Mouse (Mus musculus) limb, embryonic 12.5 days (tissue): ENCODE measurements around the gene Lgals2. TPM values are rescaled to one million over a fixed set of nuclear protein-coding genes. Genes with fewer than 3 reads are reported as not detected.

Experiments
- ATAC-seq: fragments of 200-750 bp; cut with Nextera tagmentation; 2 replicates; pipeline ENCODE4 v1.8.0; 2017; ENCODE audit warnings: low read depth, moderate TSS enrichment; ENCODE audit not compliant: insufficient number of reproducible peaks, insufficient read depth, low FRiP score, low TSS enrichment
- H3K27ac ChIP-seq: fragments of 300-500 bp; sonication (generic); 2 replicates; pipeline ENCODE4 v1.5.1; 2016; ENCODE audit warnings: mild to moderate bottlenecking, moderate library complexity
- H3K27me3 ChIP-seq: fragments of 300-500 bp; sonication (generic); 2 replicates; pipeline ENCODE4 v1.6.1; 2016; ENCODE audit warnings: mild to moderate bottlenecking, moderate library complexity
- H3K36me3 ChIP-seq: fragments of 300-500 bp; sonication (generic); 2 replicates; pipeline ENCODE4 v1.6.1; 2016; ENCODE audit warnings: mild to moderate bottlenecking, moderate library complexity
- H3K4me1 ChIP-seq: fragments of 300-500 bp; sonication (generic); replicated peaks from 2 replicates; pipeline ENCODE4 v1.6.1; 2016
- H3K4me2 ChIP-seq: fragments of 300-500 bp; sonication (generic); 2 replicates; pipeline ENCODE4 v1.6.1; 2016; ENCODE audit warnings: mild to moderate bottlenecking, moderate library complexity
- H3K4me3 ChIP-seq: fragments of 300-500 bp; sonication (generic); replicated peaks from 2 replicates; pipeline ENCODE4 v1.5.1; 2016; ENCODE audit warnings: mild to moderate bottlenecking
- H3K9ac ChIP-seq: fragments of 300-500 bp; sonication (generic); replicated peaks from 2 replicates; pipeline ENCODE4 v1.6.1; 2016; ENCODE audit warnings: mild to moderate bottlenecking, moderate library complexity
- H3K9me3 ChIP-seq: fragments of 300-500 bp; sonication (generic); 2 replicates; pipeline ENCODE4 v1.6.1; 2016; ENCODE audit warnings: mild to moderate bottlenecking, moderate library complexity
- WGBS: fragments of 180-500 bp; shearing (Covaris S2); methylation state at CpG from one replicate; pipeline ENCODE4 v1.1.7; 2016; 5-methylcytosine and 5-hydroxymethylcytosine counted together
- polyA plus RNA-seq: library from polyadenylated mRNA; unstranded; fragments of >200 nt; fragmentation: Nextera tagmentation; extraction: Ambion mirVana; gene quantifications from 2 replicates; pipeline ENCODE4 v1.2.1, GENCODE M21; 2016

Lgals2 gene
- polyA plus RNA-seq, 1 experiment from 2014 or later = not detected

GRCm38 (mm10) chr15:78833582-78833981, 21.7 kb downstream of the Lgals2 start:
- ATAC-seq = no peak
- 94% methylated on average over 3 of the region's 3 CpGs for whole genome bisulfite sequencing
- Histone ChIP-seq H3K36me3 (no peaks in the 10 kb centered on the region), H3K4me3 (no peak overlapping the region), H3K27me3 (peaks cover 3% of the 10 kb centered on the region), H3K9ac (no peak overlapping the region), H3K4me2 (no peak overlapping the region), H3K4me1 (peaks cover 52% of the 10 kb centered on the region), H3K9me3 (no peaks in the 10 kb centered on the region), H3K27ac (peak overlapping the region; percentile 80)

GRCm38 (mm10) chr15:78832701-78833123, 22.6 kb downstream of the Lgals2 start:
- peaks cover 12% of the 10 kb centered on the region for H3K27me3 ChIP-seq
- peak overlapping the region; percentile 28 for H3K4me2 ChIP-seq
- peaks cover 55% of the 10 kb centered on the region for H3K4me1 ChIP-seq
- H3K4me3 ChIP-seq = no peak overlapping the region
- peak overlapping the region; percentile 80 for H3K27ac ChIP-seq
- no peaks in the 10 kb centered on the region for H3K36me3 ChIP-seq
- ATAC-seq = peak; percentile 16; the same call in 1 of the 2 replicates
- no peaks in the 10 kb centered on the region for H3K9me3 ChIP-seq
- peak overlapping the region; percentile 34; the same call in 1 of the 2 replicates for H3K9ac ChIP-seq
- 5% methylated on average over 14 of the region's 14 CpGs for WGBS

DNA sequence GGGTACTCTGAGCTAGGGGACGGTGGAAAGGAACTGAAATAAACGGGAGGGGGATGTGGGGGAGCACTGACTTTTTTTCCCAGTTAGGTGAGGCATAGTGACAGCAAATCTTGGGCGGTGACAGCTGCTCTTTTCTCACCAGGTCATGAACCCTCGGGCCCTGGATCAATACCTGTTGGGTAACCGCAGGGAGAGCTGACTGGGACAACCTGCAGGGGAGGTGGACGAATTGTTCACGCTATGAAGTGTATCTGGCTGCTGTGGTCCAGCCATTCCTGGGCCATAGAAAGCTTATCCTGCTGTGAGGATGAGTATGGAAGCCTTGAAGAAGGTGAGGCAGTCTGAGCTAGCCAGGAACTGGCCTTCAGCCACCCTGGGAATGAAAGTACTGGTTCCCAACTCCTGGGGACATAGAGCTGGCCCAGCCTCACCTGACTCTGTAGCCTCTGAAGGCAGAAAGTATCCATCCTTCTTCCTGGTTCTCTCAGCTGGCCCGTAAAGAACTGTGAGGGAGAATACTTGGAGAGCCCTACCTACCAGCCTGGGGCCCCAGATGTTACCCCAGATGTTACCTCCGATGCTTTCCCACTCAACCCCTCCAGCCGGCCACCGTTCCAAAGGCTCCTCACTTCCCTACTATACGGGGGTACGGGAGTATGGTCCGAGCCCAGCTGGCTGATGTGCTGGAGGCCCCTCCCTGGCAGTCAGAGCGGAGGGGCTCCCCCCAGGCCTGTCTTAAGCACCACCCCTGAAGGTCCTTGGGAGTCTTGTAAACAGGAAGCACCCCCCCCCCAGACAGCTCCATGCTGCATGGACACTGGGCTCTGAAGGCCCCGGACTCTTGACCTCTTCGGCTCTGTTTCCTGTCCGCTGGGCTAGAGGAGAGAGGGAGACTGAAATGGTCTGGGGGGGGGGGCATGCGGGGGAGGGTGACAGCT, 23.3 kb downstream of the Lgals2 start:
- H3K4me1 ChIP-seq = peaks cover 55% of the 10 kb centered on the region
- WGBS = 28% methylated on average over 18 of the region's 19 CpGs
- no peaks in the 10 kb centered on the region for H3K9me3 ChIP-seq
- peak overlapping the region; percentile 80 for H3K27ac ChIP-seq
- H3K4me3 ChIP-seq = no peak overlapping the region
- ATAC-seq = no peak
- H3K9ac ChIP-seq = peak overlapping the region; percentile 14; the same call in 1 of the 2 replicates
- H3K4me2 ChIP-seq = peak overlapping the region; percentile 28
- no peaks in the 10 kb centered on the region for H3K36me3 ChIP-seq
- H3K27me3 ChIP-seq = peaks cover 16% of the 10 kb centered on the region

GRCm38 (mm10) chr15:78830742-78831719, 24.3 kb downstream of the Lgals2 start:
- Histone ChIP-seq H3K9ac (no peak overlapping the region), H3K27me3 (peaks cover 20% of the 10 kb centered on the region), H3K9me3 (no peaks in the 10 kb centered on the region), H3K36me3 (no peaks in the 10 kb centered on the region), H3K4me1 (peaks cover 54% of the 10 kb centered on the region), H3K27ac (no peak overlapping the region), H3K4me3 (no peak overlapping the region), H3K4me2 (no peak overlapping the region)
- 42% methylated on average over 10 of the region's 10 CpGs for WGBS
- no peak for ATAC-seq

GRCm38 (mm10) chr15:78829636-78830035, 25.7 kb downstream of the Lgals2 start:
- peaks cover 26% of the 10 kb centered on the region for H3K27me3 ChIP-seq
- H3K9ac ChIP-seq = no peak overlapping the region
- H3K4me2 ChIP-seq = no peak overlapping the region
- no peak overlapping the region for H3K4me3 ChIP-seq
- no peak overlapping the region for H3K27ac ChIP-seq
- WGBS = 86% methylated on average over 1 of the region's 1 CpGs
- peaks cover 40% of the 10 kb centered on the region for H3K4me1 ChIP-seq
- H3K9me3 ChIP-seq = no peaks in the 10 kb centered on the region
- H3K36me3 ChIP-seq = no peaks in the 10 kb centered on the region
- no peak for ATAC-seq

GRCm38 (mm10) chr15:78828315-78828714, 27.0 kb downstream of the Lgals2 start:
- Histone ChIP-seq H3K36me3 (no peaks in the 10 kb centered on the region), H3K27me3 (peaks cover 26% of the 10 kb centered on the region), H3K27ac (no peak overlapping the region), H3K4me1 (peaks cover 32% of the 10 kb centered on the region), H3K4me2 (no peak overlapping the region), H3K4me3 (no peak overlapping the region), H3K9me3 (no peaks in the 10 kb centered on the region), H3K9ac (no peak overlapping the region)
- WGBS = 19% methylated on average over 5 of the region's 5 CpGs
- no peak for ATAC-seq

- peaks cover 15% of the 10 kb centered on the region for H3K4me1 ChIP-seq
- no peaks in the 10 kb centered on the region for H3K9me3 ChIP-seq
- H3K36me3 ChIP-seq = no peaks in the 10 kb centered on the region
- H3K4me2 ChIP-seq = no peak overlapping the region
- no peak overlapping the region for H3K9ac ChIP-seq
- peaks cover 26% of the 10 kb centered on the region for H3K27me3 ChIP-seq
- WGBS = 22% methylated on average over 27 of the region's 28 CpGs
- peak; percentile 72 for ATAC-seq
- no peak overlapping the region for H3K4me3 ChIP-seq
- no peak overlapping the region for H3K27ac ChIP-seq
Observed at GRCm38 (mm10) chr15:78826213-78827204, 28.8 kb downstream of the Lgals2 start.

GRCm38 (mm10) chr15:78816074-78816391, 39.3 kb downstream of the Lgals2 start:
- no peak for ATAC-seq
- peaks cover 10% of the 10 kb centered on the region; the same call in 1 of the 2 replicates for H3K27me3 ChIP-seq
- peaks cover 9% of the 10 kb centered on the region; the same call in 1 of the 2 replicates for H3K4me1 ChIP-seq
- H3K27ac ChIP-seq = no peak overlapping the region
- no peak overlapping the region for H3K9ac ChIP-seq
- H3K36me3 ChIP-seq = no peaks in the 10 kb centered on the region
- H3K4me2 ChIP-seq = no peak overlapping the region
- 54% methylated on average over 6 of the region's 6 CpGs for WGBS
- no peak overlapping the region for H3K4me3 ChIP-seq
- no peaks in the 10 kb centered on the region for H3K9me3 ChIP-seq

GRCm38 (mm10) chr15:78815314-78816073, 39.8 kb downstream of the Lgals2 start:
- no peak for ATAC-seq
- Histone ChIP-seq H3K9me3 (no peaks in the 10 kb centered on the region), H3K9ac (no peak overlapping the region), H3K4me3 (no peak overlapping the region), H3K27ac (no peak overlapping the region), H3K27me3 (peaks cover 4% of the 10 kb centered on the region; the same call in 1 of the 2 replicates), H3K4me2 (no peak overlapping the region), H3K4me1 (peaks cover 7% of the 10 kb centered on the region; the same call in 1 of the 2 replicates), H3K36me3 (no peaks in the 10 kb centered on the region)
- WGBS = 52% methylated on average over 11 of the region's 11 CpGs

- H3K9me3 ChIP-seq = no peaks in the 10 kb centered on the region
- H3K4me1 ChIP-seq = peaks cover 12% of the 10 kb centered on the region
- no peak overlapping the region for H3K4me3 ChIP-seq
- peaks cover 10% of the 10 kb centered on the region for H3K27me3 ChIP-seq
- ATAC-seq = no peak
- 87% methylated on average over 4 of the region's 4 CpGs for WGBS
- no peak overlapping the region for H3K27ac ChIP-seq
- no peaks in the 10 kb centered on the region for H3K36me3 ChIP-seq
- no peak overlapping the region for H3K9ac ChIP-seq
- H3K4me2 ChIP-seq = no peak overlapping the region
Observed at GRCm38 (mm10) chr15:78813603-78814002, 41.7 kb downstream of the Lgals2 start.
